Mouse (Mus musculus): ENCODE results near the gene Fxn. TPM values are rescaled to one million over a fixed set of nuclear protein-coding genes. Genes with fewer than 3 reads are reported as not detected.

Gene Fxn
- total RNA-seq, 1 experiment from 2014 or later, result 22.5 TPM

GRCm38 (mm10) chr19:24300994-24301767 lies 20.8 kb upstream of the Fxn start:
- DNase-seq, result peak; percentile 90

- no peak for DNase-seq
These were observed 13.1 kb upstream of the Fxn start for GRCm38 (mm10) chr19:24293537-24293936.

- peak; percentile 82 for DNase-seq
These were observed 3.8 kb upstream of the Fxn start for GRCm38 (mm10) chr19:24284187-24284586.

GRCm38 (mm10) chr19:24281288-24281980 lies 1.0 kb upstream of the Fxn start:
- DNase-seq, result no peak

- peak; percentile 90 for DNase-seq
These were observed 452 bp downstream of the Fxn start for GRCm38 (mm10) chr19:24279706-24280600.

- no peak for DNase-seq
These were observed 1.5 kb downstream of the Fxn start for GRCm38 (mm10) chr19:24278859-24279258.

GRCm38 (mm10) chr19:24274281-24274680 lies 6.1 kb downstream of the Fxn start:
- no peak for DNase-seq

GRCm38 (mm10) chr19:24271746-24272426 lies 8.5 kb downstream of the Fxn start:
- DNase-seq, result peak; percentile 89

- DNase-seq, result peak; percentile 73
These were observed 9.1 kb downstream of the Fxn start for GRCm38 (mm10) chr19:24271326-24271725.

GRCm38 (mm10) chr19:24268531-24268930 lies 11.9 kb downstream of the Fxn start:
- DNase-seq, result no peak

- DNase-seq, result no peak
These were observed 14.2 kb downstream of the Fxn start for GRCm38 (mm10) chr19:24266046-24266830.

- peak; percentile 89 for DNase-seq
These were observed 15.4 kb downstream of the Fxn start for GRCm38 (mm10) chr19:24264991-24265390.

GRCm38 (mm10) chr19:24262736-24263135 lies 17.7 kb downstream of the Fxn start:
- no peak for DNase-seq

- no peak for DNase-seq
These were observed 20.7 kb downstream of the Fxn start for GRCm38 (mm10) chr19:24259390-24260351.

GRCm38 (mm10) chr19:24258368-24258767 lies 22.0 kb downstream of the Fxn start:
- DNase-seq, result peak; percentile 29

- no peak for DNase-seq
These were observed 22.4 kb downstream of the Fxn start for GRCm38 (mm10) chr19:24257962-24258361.

- DNase-seq, result no peak
These were observed 26.6 kb downstream of the Fxn start for GRCm38 (mm10) chr19:24253657-24254260.

- DNase-seq, result no peak
These were observed 28.5 kb downstream of the Fxn start for GRCm38 (mm10) chr19:24251869-24252268.

- no peak for DNase-seq
These were observed 37.1 kb downstream of the Fxn start for GRCm38 (mm10) chr19:24243340-24243739.
